Mouse (Mus musculus): ENCODE results near the gene Slc16a3.

Slc16a3 gene

GRCm38 (mm10) chr11:120973318-120973717 is 25.0 kb downstream of the Slc16a3 start:
- DNase-seq (ENCODE audit: low spot score in 2 of 2) = no peak

- DNase-seq (ENCODE audit: low spot score in 2 of 2) = no peak
These were observed 31.6 kb downstream of the Slc16a3 start for GRCm38 (mm10) chr11:120979711-120980426.

GRCm38 (mm10) chr11:120980427-120981035 is 32.3 kb downstream of the Slc16a3 start:
- DNase-seq (ENCODE audit: low spot score in 2 of 2) = no peak

- DNase-seq (ENCODE audit: low spot score in 2 of 2) = no peak
These were observed 33.4 kb downstream of the Slc16a3 start for GRCm38 (mm10) chr11:120981661-120982060.

- DNase-seq (ENCODE audit: low spot score in 2 of 2) = no peak
These were observed 34.2 kb downstream of the Slc16a3 start for GRCm38 (mm10) chr11:120982459-120982858.

GRCm38 (mm10) chr11:120984448-120985330 is 36.4 kb downstream of the Slc16a3 start:
- DNase-seq (ENCODE audit: low spot score in 2 of 2) = no peak

GRCm38 (mm10) chr11:120987608-120988007 is 39.3 kb downstream of the Slc16a3 start:
- DNase-seq (ENCODE audit: low spot score in 2 of 2) = no peak

- DNase-seq (ENCODE audit: low spot score in 2 of 2) = no peak
These were observed 40.1 kb downstream of the Slc16a3 start for GRCm38 (mm10) chr11:120988410-120988809.

- DNase-seq (ENCODE audit: low spot score in 2 of 2) = no peak
These were observed 41.2 kb downstream of the Slc16a3 start for GRCm38 (mm10) chr11:120989523-120989922.

- DNase-seq (ENCODE audit: low spot score in 2 of 2) = peak; percentile 47 to 54
These were observed 42.0 kb downstream of the Slc16a3 start for GRCm38 (mm10) chr11:120990126-120990781.

GRCm38 (mm10) chr11:120990951-120991526 is 42.8 kb downstream of the Slc16a3 start, which contains the start of gene Csnk1d:
Csnk1d (minus strand) TSS chr11:120991330.
- peak; percentile 96 to 99 for DNase-seq (ENCODE audit: low spot score in 2 of 2)

GRCm38 (mm10) chr11:120991791-120992190 is 43.5 kb downstream of the Slc16a3 start:
- peak; percentile 68 to 71 for DNase-seq (ENCODE audit: low spot score in 2 of 2)

GRCm38 (mm10) chr11:120993080-120993479 is 44.8 kb downstream of the Slc16a3 start:
- no peak for DNase-seq (ENCODE audit: low spot score in 2 of 2)

- no peak for DNase-seq (ENCODE audit: low spot score in 2 of 2)
These were observed 45.3 kb downstream of the Slc16a3 start for GRCm38 (mm10) chr11:120993586-120993985.

GRCm38 (mm10) chr11:120994741-120995140 is 46.5 kb downstream of the Slc16a3 start:
- DNase-seq (ENCODE audit: low spot score in 2 of 2) = no peak

GRCm38 (mm10) chr11:121001966-121002365 is 53.7 kb downstream of the Slc16a3 start:
- DNase-seq (ENCODE audit: low spot score in 2 of 2) = no peak

- no peak for DNase-seq (ENCODE audit: low spot score in 2 of 2)
These were observed 56.0 kb downstream of the Slc16a3 start for GRCm38 (mm10) chr11:121004281-121004680.

GRCm38 (mm10) chr11:121006184-121006583 is 57.9 kb downstream of the Slc16a3 start:
- DNase-seq (ENCODE audit: low spot score in 2 of 2) = no peak

- DNase-seq (ENCODE audit: low spot score in 2 of 2) = no peak
These were observed 61.9 kb downstream of the Slc16a3 start for GRCm38 (mm10) chr11:121010044-121010755.
